Mouse (Mus musculus) right cerebral cortex, postnatal 36 days (tissue): ENCODE results near the gene Hsd11b1.

Experiments used
- DNase-seq, 2 experiments: peaks; one replicate each; pipeline ENCODE4 v3.0.0; 2022; ENCODE audit warnings: low spot score in 2 of 2, mixed read lengths in 1 of 2

Hsd11b1 gene

GRCm38 (mm10) chr1:193243571-193244193 lies 20.2 kb downstream of the Hsd11b1 start:
- DNase-seq = no peak

DNA sequence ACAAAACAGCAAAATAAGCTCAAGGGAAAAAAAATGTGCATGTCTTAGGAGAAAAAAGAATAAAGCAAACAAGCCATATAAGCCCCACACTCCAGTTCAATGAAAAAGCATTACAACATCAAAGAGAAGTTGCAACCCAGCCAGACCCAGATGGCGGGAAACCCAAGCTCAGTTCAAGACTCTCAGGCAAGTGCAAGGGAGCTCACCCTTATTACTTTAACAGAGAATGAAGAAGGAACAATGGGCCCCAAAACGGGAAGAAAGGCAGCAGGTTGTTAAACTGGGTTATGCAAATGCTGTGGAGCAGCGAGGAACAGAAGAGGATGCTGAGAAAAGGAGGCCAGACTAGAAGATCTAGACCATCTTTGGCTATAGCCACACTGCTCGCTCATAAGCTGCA lies 21.0 kb downstream of the Hsd11b1 start:
- DNase-seq = no peak

DNA sequence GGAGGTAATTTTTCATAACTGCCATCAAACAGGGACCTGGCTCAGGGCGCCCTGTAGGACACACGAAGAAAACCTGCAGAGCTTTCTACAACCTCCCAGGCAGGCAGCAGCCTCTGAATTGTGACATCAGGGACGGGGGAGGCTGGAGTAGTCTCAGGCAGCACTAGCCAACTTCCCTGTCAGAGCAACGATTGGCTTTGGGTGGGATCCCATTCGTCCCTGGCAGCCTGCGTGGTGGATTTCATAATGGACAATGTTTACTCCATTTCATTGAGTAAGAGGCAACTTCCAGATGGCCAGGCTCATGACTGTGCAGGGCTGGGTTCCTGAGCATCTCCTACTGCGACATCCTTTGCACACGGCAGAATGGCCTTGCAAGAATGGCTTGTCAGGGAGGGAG lies 21.6 kb downstream of the Hsd11b1 start:
- DNase-seq = peak; percentile 82 to 89

DNA sequence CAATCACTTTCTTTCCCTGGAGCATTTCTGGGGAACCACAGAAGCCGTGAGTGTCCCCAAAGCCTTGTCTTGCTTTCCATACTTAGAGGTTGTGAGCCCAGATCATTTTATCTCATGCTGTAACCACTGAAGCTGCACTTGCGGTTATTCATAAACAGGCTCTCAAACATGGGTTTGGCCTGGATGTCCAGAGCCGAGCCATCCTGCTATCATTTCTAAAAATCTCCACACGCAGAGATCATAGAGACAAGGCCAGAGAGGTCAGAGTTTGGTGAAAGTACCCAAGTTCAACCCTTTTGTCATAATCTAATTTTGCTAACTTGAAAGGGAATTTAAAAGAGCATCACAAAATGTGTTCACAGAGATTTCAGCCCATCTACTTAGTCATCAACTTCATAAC lies 22.4 kb downstream of the Hsd11b1 start:
- no peak for DNase-seq

DNA sequence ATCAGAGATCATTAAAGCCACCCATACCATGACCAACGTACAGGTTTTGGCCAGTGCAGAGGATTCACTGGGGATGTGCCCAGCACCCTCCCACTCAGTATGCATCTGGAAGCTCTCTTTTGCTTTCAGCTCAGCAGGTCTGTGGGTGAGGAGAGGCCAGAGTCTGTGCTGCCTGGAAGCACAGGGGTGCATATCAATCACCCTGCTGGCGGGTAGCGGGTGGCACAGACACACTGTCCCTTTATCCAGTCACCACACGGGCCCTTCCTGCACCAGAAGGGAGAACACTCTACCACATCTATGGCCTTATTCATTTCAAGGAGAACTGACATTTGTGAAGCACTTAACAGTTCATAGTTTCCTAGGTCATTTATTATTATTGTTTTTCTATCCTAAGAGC lies 25.4 kb downstream of the Hsd11b1 start:
- DNase-seq = no peak

- no peak for DNase-seq
Measured at GRCm38 (mm10) chr1:193234930-193235329, 28.9 kb downstream of the Hsd11b1 start.

- no peak for DNase-seq
Measured at GRCm38 (mm10) chr1:193234130-193234645, 29.7 kb downstream of the Hsd11b1 start.

DNA sequence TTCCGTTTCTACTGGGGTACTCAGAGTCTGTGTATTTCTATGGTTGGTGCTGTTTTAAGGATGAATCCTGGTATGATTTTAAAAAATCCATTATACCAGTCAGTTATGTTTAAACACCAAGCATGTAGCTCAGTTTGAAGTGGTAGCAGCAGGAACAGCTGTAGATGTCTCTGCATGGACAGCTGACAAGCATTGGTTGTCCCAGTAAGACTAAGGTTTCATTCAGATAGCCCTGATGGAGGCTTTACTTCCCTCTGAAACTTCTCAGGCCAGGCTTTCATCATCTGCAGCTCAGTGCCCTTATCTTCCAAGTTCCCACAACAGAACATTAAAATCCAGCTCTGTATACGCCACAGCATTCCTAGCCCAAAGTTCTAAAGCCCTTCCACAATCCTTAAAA lies 31.1 kb downstream of the Hsd11b1 start:
- DNase-seq = no peak

DNA sequence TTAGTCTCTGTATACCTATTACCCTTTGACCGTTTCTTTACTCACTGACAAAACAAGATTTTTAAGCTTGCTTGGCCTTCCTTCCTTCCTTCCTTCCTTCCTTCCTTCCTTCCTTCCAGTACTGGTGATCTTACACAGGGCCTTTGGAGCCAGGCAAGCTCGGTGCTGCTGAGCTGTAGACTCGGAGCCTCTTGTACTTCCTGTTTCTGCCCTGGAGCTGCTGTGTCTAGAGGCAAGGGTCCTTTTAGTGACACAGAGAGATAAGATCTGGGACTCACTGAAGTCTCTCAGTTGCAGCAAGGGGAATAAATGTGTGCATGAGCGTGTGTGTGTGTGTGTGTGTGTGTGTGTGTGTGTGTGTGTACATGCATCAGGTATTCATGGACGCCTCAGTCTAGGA lies 32.9 kb downstream of the Hsd11b1 start:
- DNase-seq = no peak

DNA sequence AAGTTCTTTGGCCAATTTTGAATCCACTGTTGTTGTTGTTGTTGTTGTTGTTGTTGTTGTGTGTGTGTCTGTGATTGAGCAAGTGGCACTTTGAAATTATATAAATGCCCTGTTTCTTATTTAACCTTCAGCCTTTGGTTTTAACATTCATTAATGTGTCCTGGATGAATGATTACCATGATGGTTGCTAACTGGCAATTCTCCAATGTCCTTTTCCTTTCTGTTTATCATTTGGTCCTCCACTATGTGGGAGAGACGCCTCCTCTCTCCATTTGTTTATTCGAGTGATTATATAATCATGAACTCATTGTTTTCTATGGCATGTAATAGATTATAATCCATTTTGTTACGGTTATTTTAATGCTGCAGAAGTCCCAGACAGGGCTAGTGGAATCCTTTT lies 33.3 kb downstream of the Hsd11b1 start:
- DNase-seq = no peak

DNA sequence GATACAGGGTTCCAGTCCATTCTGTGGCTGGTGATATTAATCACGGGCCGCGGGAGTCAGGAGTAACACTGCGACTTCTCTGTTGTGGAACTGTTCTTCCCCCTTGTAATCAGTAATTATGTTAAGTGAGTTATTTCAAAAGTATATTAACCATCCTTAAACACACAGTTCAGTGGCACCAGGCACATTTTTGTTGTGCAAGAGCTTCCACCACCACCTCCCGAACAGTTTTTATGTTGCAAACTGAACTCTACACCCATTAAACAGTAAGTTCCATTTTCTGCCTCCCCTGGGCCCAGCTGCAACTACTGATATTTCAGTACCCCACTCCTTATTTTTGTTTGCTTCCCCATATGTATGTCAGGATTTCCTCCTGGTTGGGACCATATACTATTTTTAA lies 34.3 kb downstream of the Hsd11b1 start:
- DNase-seq = no peak

DNA sequence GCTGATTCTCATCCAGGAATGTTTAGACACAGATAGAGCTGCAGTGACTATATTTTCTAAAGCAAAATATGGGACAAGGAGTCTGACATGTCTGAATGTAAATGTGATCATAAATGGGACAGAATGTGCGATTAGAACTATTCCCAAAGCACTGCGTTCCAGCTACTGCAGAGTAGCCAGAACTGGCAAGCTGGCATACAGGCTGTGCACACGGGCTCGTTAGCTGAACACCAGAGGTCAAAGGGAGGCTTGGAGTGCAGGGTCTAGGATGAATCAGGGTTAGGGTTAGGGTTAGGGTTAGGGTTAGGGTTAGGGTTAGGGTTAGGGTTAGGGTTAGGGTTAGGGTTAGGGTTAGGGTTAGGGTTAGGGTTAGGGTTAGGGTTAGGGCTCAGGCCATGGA lies 36.3 kb downstream of the Hsd11b1 start:
- DNase-seq = no peak

GRCm38 (mm10) chr1:193226724-193227522 lies 37.0 kb downstream of the Hsd11b1 start:
- no peak for DNase-seq

GRCm38 (mm10) chr1:193226114-193226513 lies 37.8 kb downstream of the Hsd11b1 start:
- no peak for DNase-seq

GRCm38 (mm10) chr1:193225531-193225930 lies 38.3 kb downstream of the Hsd11b1 start:
- DNase-seq = no peak

- no peak for DNase-seq
Measured at GRCm38 (mm10) chr1:193220408-193220807, 43.5 kb downstream of the Hsd11b1 start.

GRCm38 (mm10) chr1:193216000-193216399 lies 47.9 kb downstream of the Hsd11b1 start:
- no peak for DNase-seq

GRCm38 (mm10) chr1:193214053-193214452 lies 49.8 kb downstream of the Hsd11b1 start:
- no peak for DNase-seq

- no peak for DNase-seq
Measured at GRCm38 (mm10) chr1:193211371-193211770, 52.5 kb downstream of the Hsd11b1 start.

GRCm38 (mm10) chr1:193208178-193208577 lies 55.7 kb downstream of the Hsd11b1 start:
- peak; percentile 27 to 37 for DNase-seq

GRCm38 (mm10) chr1:193207503-193207902 lies 56.4 kb downstream of the Hsd11b1 start, which contains the start of gene Lamb3:
Gene Lamb3, plus strand, starts transcription at chr1:193207699.
- DNase-seq = no peak

- no peak for DNase-seq
Measured at GRCm38 (mm10) chr1:193205431-193205830, 58.4 kb downstream of the Hsd11b1 start.

DNA sequence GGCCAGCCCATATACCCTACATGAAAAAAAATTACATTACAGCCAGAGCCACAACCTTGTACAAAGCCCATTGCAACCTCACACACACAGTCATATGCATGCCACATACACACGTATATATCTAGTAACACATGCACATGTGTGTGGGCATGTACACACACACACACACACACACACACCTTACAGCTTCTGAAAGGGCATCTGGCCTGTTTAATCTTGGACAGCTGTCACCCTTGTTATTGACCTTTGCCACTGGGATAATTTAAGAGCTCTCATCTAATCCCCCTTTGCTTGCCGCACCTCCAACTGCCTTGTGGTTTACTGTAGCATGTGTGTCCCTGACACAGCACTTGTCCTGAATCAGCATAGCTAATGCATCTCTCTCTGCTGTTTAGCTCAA lies 60.1 kb downstream of the Hsd11b1 start:
- DNase-seq = no peak
